Mouse (Mus musculus): ENCODE measurements around the gene Xpot.

The Xpot gene

GRCm38 (mm10) chr10:121576372-121576771 lies 49.8 kb downstream of the Xpot start:
- no peak for DNase-seq (ENCODE audit: low read depth)

GRCm38 (mm10) chr10:121571511-121572147 lies 54.5 kb downstream of the Xpot start:
- DNase-seq (ENCODE audit: low read depth): no peak

GRCm38 (mm10) chr10:121571031-121571430 lies 55.1 kb downstream of the Xpot start:
- DNase-seq (ENCODE audit: low read depth): no peak

DNA sequence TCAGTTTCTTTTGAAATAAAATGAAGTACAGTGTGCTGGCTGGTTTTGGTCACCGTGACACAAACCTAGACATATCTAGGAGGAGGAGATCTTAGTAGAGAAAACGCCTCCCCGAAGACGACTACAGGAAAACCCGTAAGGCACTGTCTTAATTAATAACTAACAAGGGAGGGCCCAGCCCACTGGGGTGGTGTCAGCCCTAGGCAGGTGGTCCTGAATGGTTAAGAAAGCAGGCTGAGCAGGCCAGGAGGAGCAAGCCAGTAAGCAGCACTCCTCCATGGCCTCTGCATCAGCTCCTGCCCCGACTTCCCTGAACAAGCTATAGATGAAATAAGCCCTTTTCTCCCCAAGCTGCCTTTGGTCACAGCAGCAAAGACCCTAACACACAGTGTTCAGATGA lies 56.3 kb downstream of the Xpot start:
- DNase-seq (ENCODE audit: low read depth): no peak

GRCm38 (mm10) chr10:121569001-121569589 lies 57.0 kb downstream of the Xpot start:
- no peak for DNase-seq (ENCODE audit: low read depth)

GRCm38 (mm10) chr10:121568534-121568933 lies 57.6 kb downstream of the Xpot start:
- DNase-seq (ENCODE audit: low read depth): no peak

GRCm38 (mm10) chr10:121568026-121568425 lies 58.1 kb downstream of the Xpot start:
- no peak for DNase-seq (ENCODE audit: low read depth)

DNA sequence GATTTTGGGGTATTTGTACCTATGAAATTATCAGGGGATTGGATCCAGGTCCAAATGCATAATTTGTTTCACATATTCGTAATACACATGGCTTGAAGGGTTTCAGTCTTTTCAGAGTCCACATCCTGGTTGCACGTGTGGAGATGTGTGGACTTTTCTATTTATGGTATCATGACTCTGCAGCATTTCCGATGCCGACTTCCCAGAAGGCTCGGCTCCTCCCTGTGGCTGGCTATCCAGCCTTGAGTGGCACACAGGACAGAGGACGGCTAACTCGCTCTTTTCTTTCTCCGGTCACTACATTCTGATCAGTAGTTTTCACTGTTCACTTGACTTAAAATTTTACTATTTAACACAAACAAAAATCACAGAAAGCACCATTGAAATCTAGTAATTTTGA lies 61.7 kb downstream of the Xpot start:
- no peak for DNase-seq (ENCODE audit: low read depth)

GRCm38 (mm10) chr10:121558231-121558630 lies 67.9 kb downstream of the Xpot start:
- DNase-seq (ENCODE audit: low read depth): no peak

DNA sequence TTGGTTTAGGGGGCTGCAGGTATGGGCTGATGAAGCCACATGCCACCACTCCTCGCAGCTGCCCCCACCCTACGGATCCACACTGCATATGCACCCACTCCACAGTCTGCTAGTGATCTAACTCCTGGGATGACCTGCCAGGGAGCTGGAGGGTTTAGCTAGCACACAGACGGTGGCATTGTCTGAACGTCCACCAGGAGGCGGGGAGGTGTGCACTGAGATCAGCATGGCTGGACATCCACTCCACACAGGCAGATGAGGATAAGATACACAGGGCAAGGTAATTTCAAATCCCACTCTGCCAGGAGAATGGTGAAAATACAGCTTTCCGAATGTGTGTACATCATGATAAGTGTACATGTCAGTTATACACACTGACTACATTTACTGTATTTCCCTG lies 69.9 kb downstream of the Xpot start:
- no peak for DNase-seq (ENCODE audit: low read depth)

DNA sequence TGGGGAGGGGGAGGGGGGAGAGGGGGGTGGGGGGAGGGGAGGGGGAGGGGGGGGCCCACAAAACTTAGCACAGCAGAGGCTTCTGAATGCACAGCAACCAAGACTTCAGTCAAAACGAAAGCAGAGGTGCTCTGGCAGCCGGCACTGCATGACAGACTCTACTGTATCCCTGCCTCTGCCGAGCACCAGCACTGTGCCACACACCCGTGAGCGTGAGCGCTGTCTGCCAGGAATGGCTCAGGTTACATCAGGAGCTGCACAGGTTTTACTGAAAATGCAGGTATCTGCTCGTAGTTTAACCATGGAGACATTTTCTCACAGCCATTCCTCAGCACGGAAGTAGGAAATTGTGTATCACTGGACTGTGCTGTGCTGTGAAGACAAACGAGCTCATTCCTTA lies 75.8 kb downstream of the Xpot start:
- no peak for DNase-seq (ENCODE audit: low read depth)

DNA sequence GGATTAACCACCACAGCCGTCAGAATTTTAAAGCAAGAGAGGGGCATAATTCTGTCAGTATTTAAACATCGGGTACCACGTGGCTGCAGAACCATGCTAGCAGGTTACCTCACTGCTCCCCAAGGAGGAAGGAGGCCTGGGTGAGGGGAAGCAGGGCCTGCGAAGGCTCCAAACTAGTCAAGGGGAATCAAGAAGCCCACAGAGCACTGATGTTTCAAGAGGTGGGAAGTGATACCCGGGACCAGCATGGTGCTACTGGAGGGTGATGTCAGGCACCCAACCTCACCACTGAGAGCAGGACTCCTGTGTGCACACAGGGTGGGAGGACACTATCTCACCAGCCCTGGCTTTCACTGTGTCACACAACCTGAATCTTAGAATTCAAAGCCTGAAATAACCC lies 76.5 kb downstream of the Xpot start:
- DNase-seq (ENCODE audit: low read depth): no peak

DNA sequence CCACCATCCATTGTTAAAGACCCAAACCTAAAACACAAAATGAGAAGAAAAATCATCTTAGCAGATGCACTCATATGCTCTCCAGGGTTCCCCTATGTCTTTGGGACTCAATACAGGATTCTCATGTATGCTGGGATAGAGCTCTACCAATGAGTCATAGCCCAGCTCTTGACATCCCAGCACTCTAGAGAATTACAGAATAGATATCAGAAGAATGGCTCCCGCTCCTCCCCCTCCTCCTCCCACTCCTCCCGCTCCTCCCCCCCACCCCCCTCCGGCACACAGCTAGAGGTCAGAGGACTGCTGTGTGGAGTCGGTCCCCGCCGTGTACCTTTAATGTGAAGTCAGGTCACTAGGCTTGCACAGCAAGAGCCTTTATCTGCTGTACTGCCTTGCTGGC lies 79.0 kb downstream of the Xpot start:
- DNase-seq (ENCODE audit: low read depth): no peak

- DNase-seq (ENCODE audit: low read depth): no peak
These were observed 82.6 kb downstream of the Xpot start for GRCm38 (mm10) chr10:121543577-121543976.

DNA sequence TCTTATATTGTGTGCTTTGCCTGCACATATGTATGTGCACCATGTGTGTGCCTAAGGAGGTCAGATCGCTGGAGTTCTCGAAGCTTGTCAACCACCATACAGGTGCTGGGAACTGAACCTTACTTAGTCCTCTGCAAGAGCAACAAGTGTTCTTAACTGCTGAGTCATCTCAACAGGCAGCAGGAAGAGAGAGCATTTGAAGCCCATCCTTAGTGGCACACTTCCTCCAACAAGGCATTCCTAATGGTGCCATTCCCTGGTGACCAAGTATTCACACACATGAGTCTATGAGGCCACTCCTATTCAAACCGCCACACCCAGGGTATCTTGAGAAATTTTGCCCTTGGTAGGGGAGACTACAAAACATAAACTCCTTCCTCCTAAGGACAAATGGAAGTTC lies 84.0 kb downstream of the Xpot start:
- no peak for DNase-seq (ENCODE audit: low read depth)
